Mouse (Mus musculus) monocyte, adult 5-6 weeks (primary cell): ENCODE measurements around the gene Ccne1. TPM values are rescaled to one million over a fixed set of nuclear protein-coding genes. Genes with fewer than 3 reads are reported as not detected.

ENCODE experiments used
- ATAC-seq: fragments of 153-309, 156-312 bp; replicated peaks from 2 replicates; pipeline ENCODE4 v1.8.0; 2017; ENCODE audit warnings: mild to moderate bottlenecking; ENCODE audit not compliant: low TSS enrichment, insufficient number of reproducible peaks, severe bottlenecking, poor library complexity, low FRiP score
- total RNA-seq: library from RNA; stranded (forward); fragments of 200-1000, 200-491, 200-594 nt; gene quantifications from 3 replicates; pipeline ENCODE4 v1.2.3, GENCODE M21; 2017

The Ccne1 gene
- total RNA-seq, 1 experiment from 2014 or later = 1.2 TPM

- no peak for ATAC-seq
These were observed 523 bp downstream of the Ccne1 start for GRCm38 (mm10) chr7:38106711-38107311.

- no peak for ATAC-seq
These were observed 2.0 kb downstream of the Ccne1 start for GRCm38 (mm10) chr7:38105379-38105778.

- ATAC-seq = no peak
These were observed 3.2 kb downstream of the Ccne1 start for GRCm38 (mm10) chr7:38104097-38104496.

GRCm38 (mm10) chr7:38094353-38094752 is 13.0 kb downstream of the Ccne1 start:
- ATAC-seq = peak; percentile 33; the same call in 1 of the 2 replicates

- no peak for ATAC-seq
These were observed 14.2 kb downstream of the Ccne1 start for GRCm38 (mm10) chr7:38093101-38093500.

- peak; percentile 37 for ATAC-seq
These were observed 17.2 kb downstream of the Ccne1 start for GRCm38 (mm10) chr7:38089930-38090675.

- ATAC-seq = no peak
These were observed 18.9 kb downstream of the Ccne1 start for GRCm38 (mm10) chr7:38088456-38088855.

GRCm38 (mm10) chr7:38087856-38088255 is 19.5 kb downstream of the Ccne1 start:
- ATAC-seq = no peak

- no peak for ATAC-seq
These were observed 20.9 kb downstream of the Ccne1 start for GRCm38 (mm10) chr7:38086401-38086800.

GRCm38 (mm10) chr7:38085573-38086211 is 21.6 kb downstream of the Ccne1 start:
- peak; percentile 12 for ATAC-seq

GRCm38 (mm10) chr7:38084778-38085572 is 22.4 kb downstream of the Ccne1 start:
- ATAC-seq = peak; percentile 95

GRCm38 (mm10) chr7:38082971-38083370 is 24.4 kb downstream of the Ccne1 start:
- no peak for ATAC-seq

- ATAC-seq = no peak
These were observed 30.1 kb downstream of the Ccne1 start for GRCm38 (mm10) chr7:38077189-38077588.

- ATAC-seq = no peak
These were observed 31.8 kb downstream of the Ccne1 start for GRCm38 (mm10) chr7:38075487-38075886.

- no peak for ATAC-seq
These were observed 32.4 kb downstream of the Ccne1 start for GRCm38 (mm10) chr7:38074920-38075319.

- no peak for ATAC-seq
These were observed 32.8 kb downstream of the Ccne1 start for GRCm38 (mm10) chr7:38074514-38074913.

GRCm38 (mm10) chr7:38073782-38074181 is 33.6 kb downstream of the Ccne1 start:
- ATAC-seq = peak; percentile 47; the same call in 1 of the 2 replicates

- ATAC-seq = no peak
These were observed 36.3 kb downstream of the Ccne1 start for GRCm38 (mm10) chr7:38071065-38071464.

- no peak for ATAC-seq
These were observed 36.7 kb downstream of the Ccne1 start for GRCm38 (mm10) chr7:38070663-38071062.
